Mouse (Mus musculus) kidney, embryonic 16.5 days (tissue): Measurements from ENCODE around the gene Mrpl35. TPM values are rescaled to one million over a fixed set of nuclear protein-coding genes. Genes with fewer than 3 reads are reported as not detected.

ENCODE experiments used
- ATAC-seq: fragments of 200-750 bp; cut with Nextera tagmentation; 2 replicates; pipeline ENCODE4 v1.8.0; 2017; ENCODE audit warnings: moderate TSS enrichment; ENCODE audit not compliant: low FRiP score, low TSS enrichment
- H3K27ac ChIP-seq: fragments of 300-500 bp; sonication (generic); 2 replicates; pipeline ENCODE4 v1.5.1; 2014; ENCODE audit warnings: low read length
- H3K27me3 ChIP-seq: fragments of 300-500 bp; sonication (generic); 2 replicates; pipeline ENCODE4 v1.6.1; 2014; ENCODE audit warnings: low read length, control low read depth, mixed read lengths; ENCODE audit not compliant: insufficient read depth
- H3K36me3 ChIP-seq: fragments of 300-500 bp; sonication (generic); 2 replicates; pipeline ENCODE4 v1.6.1; 2014; ENCODE audit warnings: low read length, control low read depth, mixed read lengths; ENCODE audit not compliant: insufficient read depth
- H3K4me1 ChIP-seq: fragments of 300-500 bp; sonication (generic); 2 replicates; pipeline ENCODE4 v1.6.1; 2014; ENCODE audit warnings: low read length, control low read depth, mixed read lengths; ENCODE audit not compliant: insufficient read depth
- H3K4me2 ChIP-seq: fragments of 300-500 bp; sonication (generic); replicated peaks from 2 replicates; pipeline ENCODE4 v1.6.1; 2014; ENCODE audit warnings: low read depth, low read length
- H3K4me3 ChIP-seq: fragments of 300-500 bp; sonication (generic); 2 replicates; pipeline ENCODE4 v1.5.1; 2014; ENCODE audit warnings: mild to moderate bottlenecking, low read length
- H3K9ac ChIP-seq: fragments of 300-500 bp; sonication (generic); replicated peaks from 2 replicates; pipeline ENCODE4 v1.6.1; 2014; ENCODE audit warnings: low read length
- H3K9me3 ChIP-seq: fragments of 300-500 bp; sonication (generic); 2 replicates; pipeline ENCODE4 v1.6.1; 2016; ENCODE audit warnings: low read length, control low read depth
- WGBS: fragments of 180-500 bp; shearing (Covaris S2); extraction: QIAGEN DNeasy Blood & Tissue Kit; methylation state at CpG from one replicate; pipeline ENCODE4 v1.1.7; 2014; 5-methylcytosine and 5-hydroxymethylcytosine counted together
- polyA plus RNA-seq: library from polyadenylated mRNA; unstranded; fragments of >200 nt; fragmentation: Nextera tagmentation; extraction: Ambion mirVana; gene quantifications from 2 replicates; pipeline ENCODE4 v1.2.1, GENCODE M21; 2015

Gene Mrpl35
- polyA plus RNA-seq, 1 experiment from 2014 or later, result 70.7 TPM

DNA sequence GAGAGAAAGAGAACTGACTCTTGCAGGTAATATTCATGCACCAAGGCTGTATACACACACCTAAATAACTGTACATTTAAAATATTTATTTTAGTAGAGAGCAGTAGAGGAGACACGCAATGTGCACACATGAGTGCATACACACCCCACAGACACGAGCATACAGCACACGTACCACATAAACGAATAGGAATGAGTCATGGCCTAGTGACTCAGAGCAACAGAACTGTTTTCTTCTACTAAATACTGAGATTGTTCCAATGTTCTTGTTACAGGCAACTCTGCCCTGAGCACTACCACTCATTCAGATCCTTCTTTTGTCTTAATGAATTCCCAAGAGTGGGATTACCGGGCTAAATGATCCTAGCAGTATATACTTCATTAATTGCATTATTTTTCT lies 48.8 kb downstream of the Mrpl35 start:
- no peak overlapping the region for H3K9ac ChIP-seq

GRCm38 (mm10) chr6:71772636-71773208 lies 54.0 kb downstream of the Mrpl35 start:
- Histone ChIP-seq H3K27ac (no peak overlapping the region), H3K36me3 (peaks cover 3% of the 10 kb centered on the region; the same call in 1 of the 2 replicates), H3K4me3 (no peak overlapping the region), H3K9me3 (peaks cover 6% of the 10 kb centered on the region; the same call in 1 of the 2 replicates), H3K4me1 (no peaks in the 10 kb centered on the region), H3K4me2 (no peak overlapping the region), H3K9ac (no peak overlapping the region), H3K27me3 (no peaks in the 10 kb centered on the region)
- ATAC-seq, result no peak
- WGBS, result 80% methylated on average over 7 of the region's 7 CpGs

More for the DNA sequence above, 48.8 kb downstream of the Mrpl35 start:
- Histone ChIP-seq H3K4me2 (no peak overlapping the region), H3K27me3 (no peaks in the 10 kb centered on the region), H3K4me3 (no peak overlapping the region), H3K9me3 (no peaks in the 10 kb centered on the region), H3K27ac (no peak overlapping the region), H3K4me1 (no peaks in the 10 kb centered on the region), H3K36me3 (no peaks in the 10 kb centered on the region)
- WGBS, result 77% methylated on average over 5 of the region's 5 CpGs
- no peak for ATAC-seq

GRCm38 (mm10) chr6:71772156-71772555 lies 54.6 kb downstream of the Mrpl35 start:
- H3K4me2 ChIP-seq, result no peak overlapping the region
- H3K4me3 ChIP-seq, result no peak overlapping the region
- peaks cover 3% of the 10 kb centered on the region; the same call in 1 of the 2 replicates for H3K36me3 ChIP-seq
- H3K4me1 ChIP-seq, result no peaks in the 10 kb centered on the region
- H3K9ac ChIP-seq, result no peak overlapping the region
- ATAC-seq, result no peak
- H3K27ac ChIP-seq, result no peak overlapping the region
- no peaks in the 10 kb centered on the region for H3K27me3 ChIP-seq
- H3K9me3 ChIP-seq, result peaks cover 6% of the 10 kb centered on the region; the same call in 1 of the 2 replicates
- WGBS, result 72% methylated on average over 6 of the region's 6 CpGs

DNA sequence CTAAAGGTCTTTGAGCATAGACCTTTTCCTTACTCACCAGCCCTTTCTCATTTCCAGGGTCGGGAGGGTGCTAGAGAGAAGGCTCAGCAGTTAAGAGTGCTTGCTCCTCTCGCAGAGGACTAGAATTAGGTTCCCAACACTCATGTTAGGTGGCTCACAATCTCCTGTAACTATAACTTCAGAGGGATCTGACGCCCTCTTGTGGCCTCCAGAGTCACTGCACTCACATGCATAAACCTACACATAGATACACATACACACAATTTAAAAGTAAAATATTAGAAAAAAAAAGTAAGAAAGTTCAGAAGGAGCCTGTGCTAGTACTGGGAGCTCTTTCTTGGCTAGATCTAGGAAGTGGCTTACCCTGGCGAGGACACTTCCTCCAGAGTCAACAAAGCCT lies 55.5 kb downstream of the Mrpl35 start:
- peaks cover 3% of the 10 kb centered on the region; the same call in 1 of the 2 replicates for H3K36me3 ChIP-seq
- H3K4me2 ChIP-seq, result no peak overlapping the region
- no peak overlapping the region for H3K4me3 ChIP-seq
- no peak overlapping the region for H3K27ac ChIP-seq
- WGBS, result 91% methylated on average over 4 of the region's 4 CpGs
- H3K9ac ChIP-seq, result no peak overlapping the region
- no peaks in the 10 kb centered on the region for H3K27me3 ChIP-seq
- peaks cover 6% of the 10 kb centered on the region; the same call in 1 of the 2 replicates for H3K9me3 ChIP-seq
- ATAC-seq, result no peak
- H3K4me1 ChIP-seq, result no peaks in the 10 kb centered on the region

- H3K27ac ChIP-seq, result no peak overlapping the region
- H3K9ac ChIP-seq, result no peak overlapping the region
- no peak overlapping the region for H3K4me3 ChIP-seq
- WGBS, result 97% methylated on average over 4 of the region's 4 CpGs
- no peak overlapping the region for H3K4me2 ChIP-seq
- H3K36me3 ChIP-seq, result peaks cover 3% of the 10 kb centered on the region; the same call in 1 of the 2 replicates
- peaks cover 6% of the 10 kb centered on the region; the same call in 1 of the 2 replicates for H3K9me3 ChIP-seq
- H3K27me3 ChIP-seq, result no peaks in the 10 kb centered on the region
- no peaks in the 10 kb centered on the region for H3K4me1 ChIP-seq
- no peak for ATAC-seq
Observed at GRCm38 (mm10) chr6:71770856-71771255, 55.9 kb downstream of the Mrpl35 start.

DNA sequence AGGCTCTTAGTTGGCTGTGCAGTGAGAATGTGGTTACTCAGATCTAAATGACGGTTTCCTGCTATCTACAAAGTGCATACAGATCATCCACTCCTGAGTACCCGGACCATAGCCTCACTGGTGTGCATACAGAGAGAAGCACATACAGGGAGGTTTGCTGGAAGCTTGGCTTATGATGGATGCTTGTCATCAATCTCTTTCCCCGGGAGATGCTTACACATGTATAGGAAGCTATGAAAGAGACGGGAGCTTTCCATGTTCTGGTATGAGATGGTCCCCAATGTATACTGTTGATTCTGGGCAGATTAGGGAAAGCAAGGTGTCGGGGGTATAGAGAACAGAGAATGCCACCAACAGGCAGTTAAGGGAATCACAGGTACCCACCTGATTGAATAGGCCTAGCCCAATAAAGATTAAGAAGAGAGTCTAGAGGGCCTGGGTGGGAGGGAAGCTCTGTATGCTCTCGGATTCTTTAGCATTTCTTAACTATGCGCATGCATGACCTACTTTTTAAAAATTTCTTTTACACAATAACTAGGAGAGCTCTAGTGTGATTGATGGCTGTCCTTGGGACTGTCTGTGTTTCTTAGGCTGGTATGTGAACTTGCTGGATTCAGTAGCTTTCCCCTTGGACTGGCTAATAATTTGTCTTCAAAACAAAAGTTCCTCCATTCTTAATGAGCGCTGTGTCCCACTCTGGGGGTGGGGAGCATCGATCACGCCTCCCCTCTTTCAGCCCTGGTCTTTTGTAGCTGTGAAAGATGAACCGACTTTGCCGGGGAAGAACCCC lies 56.7 kb downstream of the Mrpl35 start:
- Histone ChIP-seq H3K9ac (no peak overlapping the region), H3K9me3 (peaks cover 6% of the 10 kb centered on the region; the same call in 1 of the 2 replicates), H3K27ac (no peak overlapping the region), H3K27me3 (no peaks in the 10 kb centered on the region), H3K4me1 (no peaks in the 10 kb centered on the region), H3K36me3 (peaks cover 3% of the 10 kb centered on the region; the same call in 1 of the 2 replicates), H3K4me3 (no peak overlapping the region), H3K4me2 (no peak overlapping the region)
- ATAC-seq, result no peak
- 77% methylated on average over 12 of the region's 12 CpGs for WGBS

DNA sequence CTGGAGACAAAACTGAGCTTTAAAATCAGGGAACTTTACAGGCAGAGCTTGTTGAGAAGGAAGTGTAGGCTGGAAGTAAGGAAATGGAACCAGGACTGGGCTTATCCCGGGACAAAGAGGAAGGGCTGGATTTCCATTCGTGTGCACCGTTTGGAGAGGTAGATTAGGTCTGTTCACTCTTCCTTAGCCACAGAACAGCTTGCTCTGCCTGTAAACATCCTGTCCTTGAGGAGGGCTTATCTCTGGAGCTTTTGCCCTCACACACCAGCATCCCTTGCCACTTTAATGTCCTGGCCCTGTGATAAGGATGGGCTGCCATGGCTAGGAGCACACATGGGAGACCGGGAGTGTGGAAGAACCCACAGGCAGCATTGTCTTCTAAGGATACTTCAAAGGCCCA lies 59.0 kb downstream of the Mrpl35 start:
- no peak for ATAC-seq
- Histone ChIP-seq H3K27ac (no peak overlapping the region), H3K9ac (no peak overlapping the region), H3K36me3 (peaks cover 3% of the 10 kb centered on the region; the same call in 1 of the 2 replicates), H3K4me1 (no peaks in the 10 kb centered on the region), H3K9me3 (peaks cover 6% of the 10 kb centered on the region; the same call in 1 of the 2 replicates), H3K4me2 (no peak overlapping the region), H3K4me3 (no peak overlapping the region), H3K27me3 (no peaks in the 10 kb centered on the region)
- 80% methylated on average over 4 of the region's 4 CpGs for WGBS

Other genes starting within 250 kb of the Mrpl35 start
- 47.0 and 47.6 TPM in 2 replicates for gene Kdm3a, start 194.0 kb downstream of the Mrpl35 start, polyA plus RNA-seq
- gene Reep1, start 119.4 kb downstream of the Mrpl35 start, polyA plus RNA-seq, result 14.1 and 14.6 TPM in 2 replicates
- 238 and 251 TPM in 2 replicates for gene Immt, start 4.4 kb upstream of the Mrpl35 start, polyA plus RNA-seq
- 107 and 109 TPM in 2 replicates for gene Ptcd3, start 81.8 kb upstream of the Mrpl35 start, polyA plus RNA-seq
- 35.6 and 38.3 TPM in 2 replicates for gene Polr1a, start 82.1 kb upstream of the Mrpl35 start, polyA plus RNA-seq